8 mouse cellular contexts compared by ENCODE assay signal in genomic region chr6:125165328-125165891, GRCm38 (mm10). TPM values are rescaled to one million over a fixed set of nuclear protein-coding genes. Genes with fewer than 3 reads are reported as not detected.
DNase-seq lines count a peak whose midpoint lies in the region.

No protein-coding gene starts in this region.

- peaks cover 82% of the 10 kb centered on the region for H3K36me3 ChIP-seq in hindbrain, embryonic 10.5 days

- under 1% methylated on average over 36 of the region's 36 CpGs for WGBS in hindbrain, embryonic 10.5 days

- H3K4me3 ChIP-seq in hindbrain, embryonic 10.5 days = peak overlapping the region; percentile 92

- no peaks in the 10 kb centered on the region for H3K9me3 ChIP-seq in hindbrain, embryonic 10.5 days

- H3K27me3 ChIP-seq in hindbrain, embryonic 10.5 days (ENCODE audit: insufficient read depth, poor library complexity, severe bottlenecking) = no peaks in the 10 kb centered on the region

- H3K4me1 ChIP-seq in hindbrain, embryonic 10.5 days (replicated peaks) = peaks cover 58% of the 10 kb centered on the region

- H3K27ac ChIP-seq in hindbrain, embryonic 10.5 days = peak overlapping the region; percentile 99

- DNase-seq in MEL-GATA-1-ER (ENCODE audit: extremely low read depth, low read depth) = peak; percentile 95
- peak; percentile 98 for DNase-seq in cerebellum, adult 8-10 months
- peak; percentile 96 for DNase-seq in forelimb bud, embryonic 11.5 days (ENCODE audit: low read depth, low spot score)
- peak; percentile 97 for DNase-seq in hindbrain, embryonic 10.5 days (ENCODE audit: low spot score)
- peak; percentile 97 to 98 for DNase-seq in layer of hippocampus, postnatal 10 days (ENCODE audit: low spot score in 2 of 2)
- peak; percentile 98 for DNase-seq in lung, postnatal 10 days
- peak; percentile 95 for DNase-seq in ovary, postnatal 36 days (ENCODE audit: low spot score)
- DNase-seq in thymus, postnatal 25 days = peak; percentile 96

RNA-seq across cellular contexts. Expression of gene Gapdh, which starts 0.9 kb away (rescaled TPM):
- 2,613 and 2,865 TPM in 2 replicates for polyA plus RNA-seq in hindbrain, embryonic 10.5 days (2016; fragmentation: Nextera tagmentation; extraction: Ambion mirVana)
- 1,000 to 10,000 TPM; 1,523 to 1,789 TPM for total RNA-seq in layer of hippocampus, postnatal 10 days (2021)

RNA-seq across cellular contexts. Expression of gene Iffo1, which starts 20.4 kb away (rescaled TPM):
- 12.5 and 18.3 TPM in 2 replicates for polyA plus RNA-seq in hindbrain, embryonic 10.5 days (2016; fragmentation: Nextera tagmentation; extraction: Ambion mirVana)
- 10 to 100 TPM; 49.7 to 50.7 TPM for total RNA-seq in layer of hippocampus, postnatal 10 days (2021)

RNA-seq across cellular contexts. Expression of gene Ncapd2, which starts 26.1 kb away (rescaled TPM):
- 199 and 233 TPM in 2 replicates for polyA plus RNA-seq in hindbrain, embryonic 10.5 days (2016; fragmentation: Nextera tagmentation; extraction: Ambion mirVana)
- total RNA-seq in layer of hippocampus, postnatal 10 days (2021) = 10 to 100 TPM; 31.8 to 36.1 TPM

RNA-seq across cellular contexts. Expression of gene Mrpl51, which starts 26.2 kb away (rescaled TPM):
- polyA plus RNA-seq in hindbrain, embryonic 10.5 days (2016; fragmentation: Nextera tagmentation; extraction: Ambion mirVana) = 206 and 213 TPM in 2 replicates
- total RNA-seq in layer of hippocampus, postnatal 10 days (2021) = 10 to 100 TPM; 73.5 to 75.9 TPM

RNA-seq across cellular contexts. Expression of gene Nop2, which starts 33.7 kb away (rescaled TPM):
- 67.6 and 83.8 TPM in 2 replicates for polyA plus RNA-seq in hindbrain, embryonic 10.5 days (2016; fragmentation: Nextera tagmentation; extraction: Ambion mirVana)
- 10 to 100 TPM; 35.9 to 36.1 TPM for total RNA-seq in layer of hippocampus, postnatal 10 days (2021)

Comparison
In these comparisons a context has a peak if more than half of its experiments do, and no peak if none do; other contexts are left out.
1. Peak in every context shown above with its lines: DNase-seq, H3K4me3 ChIP-seq and H3K27ac ChIP-seq.